Mouse (Mus musculus) heart, adult 2 months (tissue): Measurements from ENCODE around the gene Ifi47.

Experiments used
- CTCF ChIP-seq: fragments of 200-600 bp; IDR thresholded peaks from 2 replicates; pipeline ENCODE4 v1.8.1; 2022; ENCODE audit warnings: antibody characterized with exemption, mild to moderate bottlenecking, moderate library complexity
- EP300 ChIP-seq: fragments of 200-500 bp; IDR thresholded peaks from 2 replicates; pipeline ENCODE4 v1.6.1; 2011; ENCODE audit warnings: low read depth, low read length, control low read depth; ENCODE audit not compliant: insufficient read depth
- POLR2A ChIP-seq: fragments of 200-500 bp; IDR thresholded peaks from 2 replicates; pipeline ENCODE4 v1.6.1; 2011; ENCODE audit warnings: mild to moderate bottlenecking, low read depth, low read length, control low read depth; ENCODE audit not compliant: insufficient read depth

DNA sequence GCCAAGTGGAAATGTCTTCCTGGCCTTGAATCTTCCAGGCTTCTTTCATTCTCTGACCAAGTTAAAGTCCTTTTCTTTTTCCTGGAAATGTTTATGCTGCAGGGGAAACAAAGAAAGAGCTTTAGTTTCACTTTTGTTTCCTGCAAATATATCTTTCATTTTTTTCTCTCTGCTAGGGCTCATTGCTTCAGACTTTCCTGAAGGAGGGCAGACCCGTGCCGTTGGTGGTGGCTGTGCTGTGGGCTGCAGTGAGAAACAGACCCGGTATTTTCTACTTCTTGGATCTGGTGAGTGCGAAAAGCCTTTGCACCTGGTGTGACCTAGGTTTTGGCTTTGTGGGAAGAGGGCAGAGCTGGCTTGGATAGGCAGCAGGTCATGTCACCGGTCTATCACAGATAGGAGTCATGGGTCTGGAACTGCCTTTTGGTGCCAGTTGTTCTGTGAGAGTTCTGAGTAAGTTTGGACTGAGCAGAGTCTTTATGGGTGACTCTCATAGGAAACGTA, 10.5 kb downstream of the Ifi47 start:
- TF ChIP-seq CTCF (no peak), POLR2A (no peak), EP300 (no peak)
